Mouse (Mus musculus): ENCODE measurements around the gene Vps18. TPM values are rescaled to one million over a fixed set of nuclear protein-coding genes. Genes with fewer than 3 reads are reported as not detected.

The Vps18 gene
- total RNA-seq (2023), result 57.7 and 82.3 TPM in 2 replicates

DNA sequence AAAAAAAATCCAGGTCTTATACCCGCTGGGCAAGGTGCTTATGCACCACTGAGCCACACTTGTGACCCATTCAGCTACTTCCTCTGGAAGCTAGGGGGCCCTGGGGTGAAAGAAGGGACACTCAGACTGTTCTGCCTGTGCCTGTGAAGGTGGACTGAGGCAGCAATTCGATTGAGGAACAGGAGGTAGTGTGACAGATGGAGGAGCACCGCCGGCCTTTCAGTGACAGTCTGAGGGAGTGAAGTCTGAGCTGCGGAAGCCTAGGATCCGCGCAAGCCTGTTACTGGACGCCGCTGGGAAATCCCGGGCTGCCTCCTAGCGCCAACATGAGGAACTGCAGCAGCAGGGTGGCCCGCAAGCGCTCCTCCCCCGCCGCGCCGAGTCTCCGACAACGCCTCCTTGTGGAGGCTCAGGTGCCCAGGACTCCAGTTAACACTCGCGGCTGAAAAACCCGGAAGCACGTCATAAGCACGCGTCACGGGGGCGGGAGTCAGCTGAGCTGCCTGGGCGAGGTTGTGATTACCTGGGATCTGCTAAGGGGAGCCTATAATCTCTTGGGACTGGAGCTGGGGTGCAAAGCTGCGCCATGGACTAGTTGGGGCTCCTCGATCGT lies at the start of gene Vps18:
Vps18 (plus strand) TSS at position 471 of the 613 bp plus-strand sequence.

DNA sequence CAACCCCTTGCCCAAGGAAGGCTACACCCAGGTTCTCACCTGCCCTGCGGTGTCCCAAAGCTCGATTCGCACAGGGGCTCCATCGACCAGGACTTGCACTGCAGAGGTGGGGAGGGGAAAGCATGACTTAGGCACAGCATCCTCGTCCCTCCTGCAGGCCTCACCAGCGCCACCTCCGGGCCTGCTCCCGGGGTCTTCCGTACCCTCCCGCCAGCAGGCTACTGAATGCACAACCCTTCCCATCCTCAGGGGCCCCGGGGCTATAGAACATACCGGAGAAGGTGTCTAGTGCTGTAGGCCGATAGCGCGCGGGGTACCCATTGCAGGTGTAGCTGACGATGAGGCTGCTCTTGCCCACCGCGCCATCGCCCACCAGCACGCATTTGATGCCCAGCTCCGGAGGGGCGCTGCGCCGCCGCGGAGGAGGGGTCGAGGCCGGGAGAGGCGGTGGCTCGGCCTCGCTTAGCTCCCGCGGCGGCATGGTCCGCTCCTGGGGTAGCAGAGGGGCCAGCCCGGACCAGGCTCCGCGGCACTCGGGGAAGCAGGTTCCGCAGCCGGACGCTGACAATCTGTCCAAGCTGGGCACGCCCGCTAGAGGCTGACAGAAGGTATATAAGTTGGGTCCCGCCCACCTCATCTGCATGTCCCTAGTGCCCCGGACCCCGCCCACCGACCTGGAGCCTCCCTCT lies 17.8 kb upstream of the Vps18 start, which contains the start of gene Rhov:
Rhov (minus strand) TSS at position 630 of the 689 bp plus-strand sequence.

DNA sequence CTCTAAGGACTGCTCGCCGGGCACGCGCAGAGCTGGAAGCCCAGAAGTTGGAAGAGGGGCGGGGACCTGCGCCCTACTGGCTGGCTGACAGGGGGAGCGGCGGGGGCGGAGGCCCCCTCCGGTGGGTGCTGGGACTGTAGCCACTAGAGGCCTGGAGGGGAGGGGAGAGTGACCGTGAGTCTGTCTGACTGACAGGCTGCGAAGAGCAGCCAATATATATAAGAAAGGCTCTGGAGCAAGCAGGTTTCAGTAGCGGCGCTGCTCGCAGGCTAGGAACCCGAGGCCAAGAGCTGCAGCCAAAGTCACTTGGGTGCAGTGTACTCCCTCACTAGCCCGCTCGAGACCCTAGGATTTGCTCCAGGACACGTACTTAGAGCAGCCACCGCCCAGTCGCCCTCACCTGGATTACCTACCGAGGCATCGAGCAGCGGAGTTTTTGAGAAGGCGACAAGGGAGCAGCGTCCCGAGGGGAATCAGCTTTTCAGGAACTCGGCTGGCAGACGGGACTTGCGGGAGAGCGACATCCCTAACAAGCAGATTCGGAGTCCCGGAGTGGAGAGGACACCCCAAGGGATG lies 37.1 kb downstream of the Vps18 start, which contains the start of gene Dll4:
Dll4 (plus strand) TSS at position 217 of the 576 bp plus-strand sequence.

Other genes starting within 250 kb of the Vps18 start
- 20.4 and 21.8 TPM in 2 replicates for gene Knl1, start 241.6 kb upstream of the Vps18 start, total RNA-seq (2023)
- gene Rad51, start 175.9 kb upstream of the Vps18 start, total RNA-seq (2023), result 9.0 and 9.3 TPM in 2 replicates
- 11.5 and 14.7 TPM in 2 replicates for gene Rmdn3, start 131.7 kb upstream of the Vps18 start, total RNA-seq (2023)
- not detected in 2 replicates for gene Gchfr, start 121.0 kb upstream of the Vps18 start, total RNA-seq (2023)
- not detected in 2 replicates for gene Gm14137, start 114.2 kb upstream of the Vps18 start, total RNA-seq (2023)
- gene Zfyve19, start 80.1 kb upstream of the Vps18 start, total RNA-seq (2023), result 12.7 and 17.5 TPM in 2 replicates
- gene Dnajc17, start 79.9 kb upstream of the Vps18 start, total RNA-seq (2023), result 10.9 and 14.6 TPM in 2 replicates
- not detected in 2 replicates for gene Ppp1r14d, start 58.8 kb upstream of the Vps18 start, total RNA-seq (2023)
- not detected in 2 replicates for gene Spint1, start 51.4 kb upstream of the Vps18 start, total RNA-seq (2023)
- gene Rhov, start 17.5 kb upstream of the Vps18 start, total RNA-seq (2023), result 55.2 and 64.4 TPM in 2 replicates
- 0.48 and 1.4 TPM in 2 replicates for gene Dll4, start 37.0 kb downstream of the Vps18 start, total RNA-seq (2023)
- 6.4 and 7.9 TPM in 2 replicates for gene Chac1, start 62.5 kb downstream of the Vps18 start, total RNA-seq (2023)
- 15.6 and 20.9 TPM in 2 replicates for gene Ino80, start 188.9 kb downstream of the Vps18 start, total RNA-seq (2023)

Data from neutrophil, adult 65 days (primary cell).